Mouse (Mus musculus): ENCODE data around the gene Cachd1. TPM values are rescaled to one million over a fixed set of nuclear protein-coding genes. Genes with fewer than 3 reads are reported as not detected.

Gene Cachd1
- total RNA-seq, 2 experiments from 2014 or later = 39.9 to 130 TPM

- no peak for ATAC-seq (replicated peaks; ENCODE audit: low FRiP score, poor library complexity, severe bottlenecking)
Observed at GRCm38 (mm10) chr4:100967703-100968392, 191.4 kb downstream of the Cachd1 start.

GRCm38 (mm10) chr4:100973641-100974454, 197.4 kb downstream of the Cachd1 start:
- ATAC-seq (replicated peaks; ENCODE audit: low FRiP score, poor library complexity, severe bottlenecking) = no peak

GRCm38 (mm10) chr4:100974455-100975035, 198.1 kb downstream of the Cachd1 start:
- ATAC-seq (replicated peaks; ENCODE audit: low FRiP score, poor library complexity, severe bottlenecking) = no peak

GRCm38 (mm10) chr4:100977522-100977921, 201.0 kb downstream of the Cachd1 start:
- no peak for ATAC-seq (replicated peaks; ENCODE audit: low FRiP score, poor library complexity, severe bottlenecking)

GRCm38 (mm10) chr4:100987187-100987586, 210.7 kb downstream of the Cachd1 start:
- no peak for ATAC-seq (replicated peaks; ENCODE audit: low FRiP score, poor library complexity, severe bottlenecking)

GRCm38 (mm10) chr4:100988231-100988799, 211.8 kb downstream of the Cachd1 start:
- ATAC-seq (replicated peaks; ENCODE audit: low FRiP score, poor library complexity, severe bottlenecking) = peak; percentile 69

GRCm38 (mm10) chr4:100990996-100991395, 214.5 kb downstream of the Cachd1 start:
- ATAC-seq (replicated peaks; ENCODE audit: low FRiP score, poor library complexity, severe bottlenecking) = no peak

GRCm38 (mm10) chr4:100992086-100992485, 215.6 kb downstream of the Cachd1 start:
- no peak for ATAC-seq (replicated peaks; ENCODE audit: low FRiP score, poor library complexity, severe bottlenecking)

- ATAC-seq (replicated peaks; ENCODE audit: low FRiP score, poor library complexity, severe bottlenecking) = peak; percentile 83
Observed at GRCm38 (mm10) chr4:100994442-100995255, 218.2 kb downstream of the Cachd1 start.

- ATAC-seq (replicated peaks; ENCODE audit: low FRiP score, poor library complexity, severe bottlenecking) = no peak
Observed at GRCm38 (mm10) chr4:100995617-100996016, 219.1 kb downstream of the Cachd1 start.

- no peak for ATAC-seq (replicated peaks; ENCODE audit: low FRiP score, poor library complexity, severe bottlenecking)
Observed at GRCm38 (mm10) chr4:100996060-100996651, 219.7 kb downstream of the Cachd1 start.

GRCm38 (mm10) chr4:100998145-100998544, 221.7 kb downstream of the Cachd1 start:
- 0 out of 2 replicates have a peak, but pooled peaks have one; percentile 24 for ATAC-seq (replicated peaks; ENCODE audit: low FRiP score, poor library complexity, severe bottlenecking)

- ATAC-seq (replicated peaks; ENCODE audit: low FRiP score, poor library complexity, severe bottlenecking) = no peak
Observed at GRCm38 (mm10) chr4:100998906-100999305, 222.4 kb downstream of the Cachd1 start.

GRCm38 (mm10) chr4:101000622-101001021, 224.1 kb downstream of the Cachd1 start:
- ATAC-seq (replicated peaks; ENCODE audit: low FRiP score, poor library complexity, severe bottlenecking) = no peak

GRCm38 (mm10) chr4:101001073-101001472, 224.6 kb downstream of the Cachd1 start:
- no peak for ATAC-seq (replicated peaks; ENCODE audit: low FRiP score, poor library complexity, severe bottlenecking)

GRCm38 (mm10) chr4:101002961-101003360, 226.5 kb downstream of the Cachd1 start:
- no peak for ATAC-seq (replicated peaks; ENCODE audit: low FRiP score, poor library complexity, severe bottlenecking)

- ATAC-seq (replicated peaks; ENCODE audit: low FRiP score, poor library complexity, severe bottlenecking) = no peak
Observed at GRCm38 (mm10) chr4:101008362-101008769, 231.9 kb downstream of the Cachd1 start.

- ATAC-seq (replicated peaks; ENCODE audit: low FRiP score, poor library complexity, severe bottlenecking) = no peak
Observed at GRCm38 (mm10) chr4:101009092-101009491, 232.6 kb downstream of the Cachd1 start.

GRCm38 (mm10) chr4:101017806-101018205, 241.3 kb downstream of the Cachd1 start:
- 0 out of 2 replicates have a peak, but pooled peaks have one; percentile 58 for ATAC-seq (replicated peaks; ENCODE audit: low FRiP score, poor library complexity, severe bottlenecking)

All from erythroblast, adult 5-6 weeks (primary cell).